19 mouse cellular contexts compared by ENCODE assay signal in the genomic region with DNA sequence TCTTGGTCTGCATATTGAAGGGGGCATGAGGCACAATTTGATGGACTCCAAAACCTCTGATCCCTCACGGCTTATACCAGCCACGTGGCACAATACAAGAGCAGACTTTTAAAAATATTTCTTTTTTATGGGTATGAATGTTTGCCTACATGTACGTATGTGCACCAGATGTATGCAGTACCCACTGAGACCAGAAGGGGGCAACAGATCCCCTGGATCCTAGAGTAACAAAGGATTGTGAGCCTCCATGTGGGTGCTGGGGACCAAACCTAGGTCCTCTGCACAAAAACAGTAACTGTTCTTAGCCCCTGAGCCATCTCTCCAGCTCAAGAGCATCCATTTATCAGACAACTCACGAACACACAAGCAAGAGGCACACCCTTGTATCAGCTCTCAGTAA.
DNase-seq lines count a peak whose midpoint lies in the region; ATAC-seq and TF ChIP-seq lines count a peak whose summit lies in the region.
"Had no signal": no experiment of that assay in that cellular context is flagged by ENCODE, and none has a peak within 500 bp of the region (broad histone marks: within the 10 kb centered on the region; RNA-seq: fewer than 3 reads in every experiment).

No protein-coding gene starts in this region.

- DNase-seq in heart, postnatal 0 days (ENCODE audit: low spot score): no peak
- no peak for DNase-seq in heart, adult 9 months (ENCODE audit: low spot score in 2 of 2)
- DNase-seq in liver, postnatal 0 days: no peak
- DNase-seq in liver: no peak
- peak; percentile 51 for DNase-seq in ES-CJ7 (ENCODE audit: low read depth, low spot score)
- DNase-seq: cerebellum, adult 9-10 months; gastrocnemius, postnatal 36 days; kidney, adult 18-20 months; spleen, adult 18-20 months had no signal

- peaks cover 12% of the 10 kb centered on the region for H3K4me1 ChIP-seq in heart, postnatal 0 days (ENCODE audit: control insufficient read depth, insufficient read depth)
- 0 out of 2 replicates have a peak, but pooled peaks cover 5% of the 10 kb centered on the region for H3K4me1 ChIP-seq in liver, postnatal 0 days (ENCODE audit: insufficient read depth)
- H3K4me1 ChIP-seq in small intestine, adult 2 months (ENCODE audit: control insufficient read depth, insufficient read depth, insufficient read length, low read length): peaks cover 3% of the 10 kb centered on the region; the same call in 1 of the 2 replicates

- TF ChIP-seq POLR2A in small intestine, adult 2 months (IDR thresholded peaks at IDR 0.05; ENCODE audit: low read depth, low read length): no peak

- TF ChIP-seq CTCF in heart, postnatal 0 days (IDR thresholded peaks at IDR 0.05; ENCODE audit: low read depth): peak; percentile 23; the same call in 1 of the 2 replicates
- peak; percentile 30; the same call in 1 of the 2 replicates for TF ChIP-seq CTCF in liver, postnatal 0 days (IDR thresholded peaks at IDR 0.05; ENCODE audit: low read depth)
- peak; percentile 14; the same call in 1 of the 2 replicates for TF ChIP-seq CTCF in small intestine, adult 2 months (IDR thresholded peaks at IDR 0.05; ENCODE audit: extremely low read depth, insufficient read length, insufficient replicate concordance, low read depth, low read length)

- 94% methylated on average over 4 of the region's 4 CpGs for WGBS in heart, postnatal 0 days
- WGBS in liver, postnatal 0 days (ENCODE audit: insufficient replicate concordance): 91% methylated on average over 4 of the region's 4 CpGs
- 92% methylated on average over 4 of the region's 4 CpGs for WGBS in small intestine, adult 2 months

- H3K27me3 ChIP-seq in heart, postnatal 0 days (ENCODE audit: control insufficient read depth, insufficient read depth, low read length): no peaks in the 10 kb centered on the region
- peaks cover 3% of the 10 kb centered on the region; the same call in 1 of the 2 replicates for H3K27me3 ChIP-seq in liver, postnatal 0 days (ENCODE audit: insufficient read depth, low read length)
- no peaks in the 10 kb centered on the region for H3K27me3 ChIP-seq in small intestine, adult 2 months (ENCODE audit: control insufficient read depth, insufficient read depth, low read length)
- H3K27me3 ChIP-seq: lung, embryonic 15.5 days; stomach, embryonic 15.5 days had no signal

- H3K4me3 ChIP-seq in heart, postnatal 0 days (ENCODE audit: low read depth, low read length): no peak overlapping the region
- no peak overlapping the region for H3K4me3 ChIP-seq in liver, postnatal 0 days (ENCODE audit: low read depth, low read length)
- no peak overlapping the region for H3K4me3 ChIP-seq in small intestine, adult 2 months (ENCODE audit: low read depth, low read length)
- H3K4me3 ChIP-seq: embryonic facial prominence, embryonic 10.5 days; heart, embryonic 12.5 days; lung, embryonic 15.5 days; midbrain, embryonic 13.5 days; myocyte; stomach, embryonic 15.5 days had no signal

- no peak overlapping the region for H3K9ac ChIP-seq in heart, postnatal 0 days (replicated peaks; ENCODE audit: low read depth, low read length)
- no peak overlapping the region for H3K9ac ChIP-seq in liver, postnatal 0 days (replicated peaks)
- H3K9ac ChIP-seq: heart, embryonic 12.5 days; hindbrain, embryonic 14.5 days; lung, embryonic 15.5 days; midbrain, embryonic 13.5 days; stomach, embryonic 15.5 days had no signal

- no peak overlapping the region for H3K4me2 ChIP-seq in heart, postnatal 0 days (ENCODE audit: low read depth, low read length)
- no peak overlapping the region for H3K4me2 ChIP-seq in liver, postnatal 0 days (ENCODE audit: low read depth, low read length)
- H3K4me2 ChIP-seq: heart, embryonic 12.5 days; hindbrain, embryonic 14.5 days; lung, embryonic 15.5 days; midbrain, embryonic 13.5 days; stomach, embryonic 15.5 days had no signal

- ATAC-seq in heart, postnatal 0 days (ENCODE audit: insufficient read depth, low read depth): no peak
- no peak for ATAC-seq in liver, postnatal 0 days
- no peak for ATAC-seq in megakaryocyte-erythroid progenitor cell, adult 5-6 weeks (replicated peaks; ENCODE audit: low FRiP score, low TSS enrichment, poor library complexity, severe bottlenecking)

- no peaks in the 10 kb centered on the region for H3K9me3 ChIP-seq in heart, postnatal 0 days (replicated peaks; ENCODE audit: control insufficient read depth, low read length)
- H3K9me3 ChIP-seq in liver, postnatal 0 days (ENCODE audit: low read length): peaks cover 4% of the 10 kb centered on the region; the same call in 1 of the 2 replicates
- H3K9me3 ChIP-seq: heart, embryonic 12.5 days; lung, embryonic 15.5 days; midbrain, embryonic 13.5 days had no signal

- H3K36me3 ChIP-seq in heart, postnatal 0 days (replicated peaks; ENCODE audit: control insufficient read depth, insufficient read depth, low read length): no peaks in the 10 kb centered on the region
- no peaks in the 10 kb centered on the region for H3K36me3 ChIP-seq in liver, postnatal 0 days (replicated peaks; ENCODE audit: insufficient read depth, low read length)
- no peaks in the 10 kb centered on the region for H3K36me3 ChIP-seq in small intestine, adult 2 months (ENCODE audit: control insufficient read depth, insufficient read depth, low read length)
- H3K36me3 ChIP-seq: embryonic facial prominence, embryonic 10.5 days; heart, embryonic 12.5 days; lung, embryonic 15.5 days; midbrain, embryonic 13.5 days; stomach, embryonic 15.5 days had no signal

- no peak overlapping the region for H3K27ac ChIP-seq in heart, postnatal 0 days (ENCODE audit: low read depth)
- no peak overlapping the region for H3K27ac ChIP-seq in liver, postnatal 0 days (ENCODE audit: low read depth)
- H3K27ac ChIP-seq in small intestine, adult 2 months (ENCODE audit: insufficient read depth, low read depth, low read length): no peak overlapping the region
- H3K27ac ChIP-seq: embryonic facial prominence, embryonic 10.5 days; hindbrain, embryonic 14.5 days; lung, embryonic 15.5 days; macrophage; midbrain, embryonic 13.5 days; stomach, embryonic 15.5 days had no signal

- TF ChIP-seq EP300 in heart, postnatal 0 days (IDR thresholded peaks at IDR 0.05; ENCODE audit: low read depth): no peak
- no peak for TF ChIP-seq EP300 in liver, postnatal 0 days (IDR thresholded peaks at IDR 0.05; ENCODE audit: low read depth)
